Mouse (Mus musculus) adrenal gland (tissue): ENCODE measurements around the gene Itpr1.

ENCODE experiments used
- intact Hi-C: fragments of 180-260 bp; cut with DNase I; formaldehyde crosslinking; loops from one replicate; pipeline ENCODE4 v1.15.1; 2025

The Itpr1 gene

GRCm38 (mm10) chr6:108238011-108238410 lies 25.1 kb downstream of the Itpr1 start:
- intact Hi-C loops = no loop called here

- intact Hi-C loops = no loop called here
Observed at GRCm38 (mm10) chr6:108239056-108239455, 26.2 kb downstream of the Itpr1 start.

- intact Hi-C loops = no loop called here
Observed at GRCm38 (mm10) chr6:108240004-108240403, 27.1 kb downstream of the Itpr1 start.

GRCm38 (mm10) chr6:108240754-108241153 lies 27.9 kb downstream of the Itpr1 start:
- intact Hi-C loops = no loop called here

- intact Hi-C loops = no loop called here
Observed at GRCm38 (mm10) chr6:108244571-108244970, 31.7 kb downstream of the Itpr1 start.

GRCm38 (mm10) chr6:108246369-108247085 lies 33.6 kb downstream of the Itpr1 start:
- intact Hi-C loops = no loop called here

- intact Hi-C loops = no loop called here
Observed at GRCm38 (mm10) chr6:108247211-108247610, 34.3 kb downstream of the Itpr1 start.

GRCm38 (mm10) chr6:108248519-108248918 lies 35.6 kb downstream of the Itpr1 start:
- intact Hi-C loops = no loop called here

GRCm38 (mm10) chr6:108249031-108249917 lies 36.4 kb downstream of the Itpr1 start:
- intact Hi-C loops = no loop called here

GRCm38 (mm10) chr6:108249918-108250225 lies 37.0 kb downstream of the Itpr1 start:
- intact Hi-C loops = no loop called here

GRCm38 (mm10) chr6:108250416-108250815 lies 37.5 kb downstream of the Itpr1 start:
- intact Hi-C loops = no loop called here

GRCm38 (mm10) chr6:108252565-108253360 lies 39.9 kb downstream of the Itpr1 start:
- intact Hi-C loops = no loop called here

GRCm38 (mm10) chr6:108254132-108255064 lies 41.5 kb downstream of the Itpr1 start:
- intact Hi-C loops = no loop called here

- intact Hi-C loops = no loop called here
Observed at GRCm38 (mm10) chr6:108255880-108256279, 43.0 kb downstream of the Itpr1 start.

GRCm38 (mm10) chr6:108257225-108257624 lies 44.3 kb downstream of the Itpr1 start:
- intact Hi-C loops = no loop called here

GRCm38 (mm10) chr6:108258631-108259030 lies 45.7 kb downstream of the Itpr1 start:
- intact Hi-C loops = no loop called here

- intact Hi-C loops = no loop called here
Observed at GRCm38 (mm10) chr6:108259671-108260070, 46.8 kb downstream of the Itpr1 start.

GRCm38 (mm10) chr6:108261506-108261905 lies 48.6 kb downstream of the Itpr1 start:
- intact Hi-C loops = no loop called here

GRCm38 (mm10) chr6:108264164-108264563 lies 51.3 kb downstream of the Itpr1 start:
- intact Hi-C loops = no loop called here

GRCm38 (mm10) chr6:108273451-108273850 lies 60.6 kb downstream of the Itpr1 start:
- intact Hi-C loops = no loop called here
